Mouse (Mus musculus) liver, adult 2 months (tissue): ENCODE measurements around the gene Gm28870. TPM values are rescaled to one million over a fixed set of nuclear protein-coding genes. Genes with fewer than 3 reads are reported as not detected.
"Not testable (repeated sequence)": the region's sequence is repeated elsewhere in the genome, so short reads cannot be mapped to it uniquely, and the experiment has no call there.

ENCODE experiments used
- DNase-seq: peaks from one replicate; pipeline ENCODE4 v3.0.0-alpha.2; 2011; ENCODE audit warnings: low read depth, low spot score; ENCODE audit errors: extremely low read depth
- H3K27ac ChIP-seq: fragments of 200-500 bp; replicated peaks from 2 replicates; pipeline ENCODE4 v1.5.1; 2012; ENCODE audit warnings: low read depth, mild to moderate bottlenecking, control low read depth, inconsistent platforms, low read length; ENCODE audit not compliant: insufficient read depth
- H3K27me3 ChIP-seq: fragments of 200-500 bp; 2 replicates; pipeline ENCODE4 v1.6.1; 2012; ENCODE audit warnings: mild to moderate bottlenecking, moderate library complexity, low read length, inconsistent platforms; ENCODE audit not compliant: control insufficient read depth, insufficient read depth
- H3K36me3 ChIP-seq: fragments of 200-500 bp; 2 replicates; pipeline ENCODE4 v1.6.1; 2012; ENCODE audit warnings: low read length, inconsistent platforms; ENCODE audit not compliant: control insufficient read depth, insufficient read depth
- H3K4me1 ChIP-seq: fragments of 200-500 bp; 2 replicates; pipeline ENCODE4 v1.6.1; 2011; ENCODE audit warnings: low read length; ENCODE audit not compliant: control insufficient read depth, insufficient read depth
- H3K4me3 ChIP-seq: fragments of 200-500 bp; 2 replicates; pipeline ENCODE4 v1.5.1; 2011; ENCODE audit warnings: low read depth, mild to moderate bottlenecking, control low read depth, low read length, moderate library complexity; ENCODE audit not compliant: insufficient read depth
- H3K79me2 ChIP-seq: fragments of 200-500 bp; 2 replicates; pipeline ENCODE4 v1.6.1; 2012; ENCODE audit warnings: inconsistent platforms, mild to moderate bottlenecking, low read length, moderate library complexity; ENCODE audit not compliant: control insufficient read depth, insufficient read depth
- H3K9ac ChIP-seq: fragments of 200-500 bp; 2 replicates; pipeline ENCODE4 v1.6.1; 2012; ENCODE audit warnings: low read depth, mild to moderate bottlenecking, control low read depth, inconsistent platforms, low read length
- WGBS: fragments of 180-500 bp; shearing (Covaris S2); methylation state at CpG from one replicate; pipeline ENCODE4 v1.1.7; 2018; 5-methylcytosine and 5-hydroxymethylcytosine counted together
- polyA plus RNA-seq: library from polyadenylated mRNA; depleted of rRNA; stranded (reverse); fragments of >200 nt; gene quantifications from 2 replicates; pipeline ENCODE4 v1.2.3, GENCODE M21; 2012; rRNA removed
- total RNA-seq: library from RNA; depleted of rRNA; stranded (reverse); fragments of >200 nt; gene quantifications from 2 replicates; pipeline ENCODE4 v1.2.3, GENCODE M21; 2014; rRNA removed

Gm28870 gene
- not detected in 2 replicates for total RNA-seq
- not detected in 2 replicates for polyA plus RNA-seq

DNA sequence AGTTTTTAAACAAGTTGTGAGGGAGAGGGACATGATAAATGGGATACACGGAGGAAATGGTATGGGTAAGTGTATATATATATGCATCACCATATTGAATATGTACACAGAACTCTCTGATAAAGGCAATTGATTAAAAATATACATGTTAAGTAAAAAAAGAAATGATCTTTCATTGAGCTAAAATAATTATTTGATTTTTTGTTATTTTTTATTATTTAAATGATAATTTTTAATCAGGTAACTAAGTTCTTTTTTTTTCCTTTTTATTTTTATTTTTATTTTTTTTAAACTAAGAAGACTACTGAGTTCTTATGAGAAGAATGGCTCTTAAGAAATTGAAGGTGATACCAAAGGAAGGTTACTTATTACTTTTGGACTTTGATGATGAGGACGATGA, at the start of gene Gm28870:
TSS of gene Gm28870 (plus strand) at position 301 of the 400 bp plus-strand sequence.
- WGBS: no CpG with 5 or more reads among the region's 2 CpGs
- not testable (repeated sequence) for H3K27me3 ChIP-seq, H3K4me3 ChIP-seq, H3K27ac ChIP-seq, H3K36me3 ChIP-seq, H3K4me1 ChIP-seq, H3K79me2 ChIP-seq, H3K9ac ChIP-seq, DNase-seq
